Mouse (Mus musculus): ENCODE measurements at regions not wholly inside any gene's neighbourhood (a gene's known extent, or its start where the extent isn't known, plus 50 kb on each side); places are given as distances from the start of the nearest gene placed in this dataset.

DNA sequence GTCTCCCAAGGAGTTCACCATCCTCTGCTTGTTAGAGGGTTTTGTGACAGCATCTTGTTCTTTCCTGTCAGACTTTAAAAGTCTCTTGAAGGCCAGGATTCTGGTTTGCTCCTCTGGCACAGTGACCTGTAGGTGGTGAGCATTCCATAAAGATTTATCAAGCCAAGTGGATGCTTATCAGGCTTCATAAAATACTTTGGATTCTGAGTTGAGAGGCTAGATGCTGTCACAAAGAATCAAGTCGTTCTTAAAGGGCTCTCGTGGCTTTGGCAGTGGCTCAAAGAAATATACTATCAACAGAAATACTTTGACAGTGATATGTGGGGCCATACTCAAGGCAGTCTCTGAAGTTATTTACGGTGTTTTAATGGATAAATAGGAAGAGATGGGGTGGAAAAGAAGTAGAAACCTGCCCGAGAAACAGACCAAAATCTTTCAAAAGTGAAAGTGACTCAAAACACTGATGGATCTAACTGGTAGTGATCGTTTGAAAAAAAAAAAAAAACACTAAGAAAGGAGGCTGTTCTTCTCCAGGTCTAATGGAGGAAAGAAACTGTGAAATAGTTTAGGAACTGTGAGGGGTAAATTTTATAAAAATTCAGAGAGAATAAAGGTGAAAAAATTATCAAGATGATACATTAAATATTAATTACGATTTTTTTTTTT is 273.2 kb upstream of the Pfkp start:
- TF ChIP-seq CTCF (IDR thresholded peaks at IDR 0.05; ENCODE audit: control insufficient read depth, insufficient read depth, insufficient read length) (no peak), MYOG (IDR thresholded peaks at IDR 0.05; ENCODE audit: control insufficient read depth, extremely low read depth, insufficient read length) (no peak)

Measured in C2C12 (cell line).